Mouse (Mus musculus) left cerebral cortex, adult 18-20 months (tissue): ENCODE measurements around the gene Cdca4. TPM values are rescaled to one million over a fixed set of nuclear protein-coding genes. Genes with fewer than 3 reads are reported as not detected.
A peak's percentile ranks its signal among the peaks of the same experiment; 100 is the strongest.

Source experiments
- DNase-seq, 2 experiments: peaks; one replicate each; pipeline ENCODE4 v3.0.0; 2021 to 2022; ENCODE audit warnings: low spot score in 2 of 2, mixed read lengths in 1 of 2
- total RNA-seq, 2 experiments: library from RNA; stranded (reverse); gene quantifications; 2 replicates each; pipeline ENCODE4 v1.2.3; 2021

Gene Cdca4
- total RNA-seq, 2 experiments from 2014 or later: 10.8 to 12.9 TPM

DNA sequence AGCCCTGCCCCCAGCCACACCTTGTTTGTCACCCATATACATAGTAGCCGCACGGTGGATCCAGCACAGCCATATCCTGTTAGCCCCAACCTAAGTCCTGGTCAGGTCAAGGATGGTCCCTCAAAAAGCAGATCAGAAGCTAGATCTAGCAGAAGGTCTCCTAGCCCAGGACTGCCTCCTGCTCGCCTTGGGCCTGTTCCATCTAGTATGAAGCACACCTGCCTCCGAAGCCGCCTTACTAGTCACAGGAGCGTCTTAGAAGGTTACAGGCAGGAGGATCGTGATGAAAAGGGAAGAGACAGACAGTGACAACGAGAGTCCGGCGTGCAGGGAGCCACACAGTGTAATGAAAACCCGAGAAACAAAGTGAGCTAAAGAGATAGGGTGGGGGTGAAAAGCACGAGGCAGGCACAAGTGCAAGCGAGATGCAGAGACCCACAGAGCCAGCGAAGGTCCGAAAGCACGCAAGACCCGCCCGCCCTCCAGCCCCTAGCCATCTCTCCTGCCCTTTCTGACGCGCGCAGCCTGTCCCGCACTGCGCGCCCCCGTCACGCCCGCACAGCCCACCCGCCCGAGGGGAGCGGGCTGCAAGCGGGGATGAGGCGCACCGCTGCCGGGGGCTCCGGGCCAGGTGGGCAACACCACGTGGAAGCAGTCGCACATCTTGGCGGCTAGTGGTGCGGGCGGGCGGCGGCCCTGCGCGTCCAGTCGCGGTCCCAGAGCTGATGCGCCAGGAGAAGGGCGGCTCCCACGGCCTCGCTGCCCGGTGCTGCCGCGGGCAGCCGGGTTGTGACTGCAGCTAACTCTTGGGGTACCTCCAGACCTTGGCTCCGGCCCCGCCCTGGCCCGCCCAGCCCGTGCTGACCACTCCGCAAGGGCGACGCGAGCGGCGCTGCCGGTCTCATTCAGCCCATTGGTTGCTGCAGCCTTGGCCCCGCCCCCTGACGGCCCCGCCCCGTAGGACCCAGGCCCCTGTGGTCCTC is 27.1 kb downstream of the Cdca4 start, which contains the start of gene Ahnak2:
TSS of gene Ahnak2 (minus strand) at position 794 of the 983 bp plus-strand sequence.
- DNase-seq: no peak

DNA sequence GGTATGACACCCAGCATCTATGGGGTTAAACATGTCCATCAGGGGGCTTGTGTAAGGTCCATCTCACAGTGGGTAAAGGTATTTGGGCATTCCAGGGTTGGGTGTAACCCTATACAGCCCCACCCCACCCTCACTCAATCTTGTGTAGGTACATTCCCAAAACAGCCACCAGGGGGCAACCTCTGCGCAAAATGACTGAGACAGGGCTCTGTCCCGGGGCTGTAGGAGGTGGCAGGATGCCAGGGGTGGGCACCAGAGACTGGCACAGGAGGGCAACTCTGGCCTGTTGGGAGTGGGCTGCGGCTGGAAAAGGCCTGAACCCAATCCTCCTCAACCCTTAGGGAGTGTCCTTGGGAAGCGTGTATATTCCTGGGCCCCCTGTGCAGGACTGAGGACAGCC is 28.7 kb downstream of the Cdca4 start:
- peak; percentile 57 to 74 for DNase-seq

DNA sequence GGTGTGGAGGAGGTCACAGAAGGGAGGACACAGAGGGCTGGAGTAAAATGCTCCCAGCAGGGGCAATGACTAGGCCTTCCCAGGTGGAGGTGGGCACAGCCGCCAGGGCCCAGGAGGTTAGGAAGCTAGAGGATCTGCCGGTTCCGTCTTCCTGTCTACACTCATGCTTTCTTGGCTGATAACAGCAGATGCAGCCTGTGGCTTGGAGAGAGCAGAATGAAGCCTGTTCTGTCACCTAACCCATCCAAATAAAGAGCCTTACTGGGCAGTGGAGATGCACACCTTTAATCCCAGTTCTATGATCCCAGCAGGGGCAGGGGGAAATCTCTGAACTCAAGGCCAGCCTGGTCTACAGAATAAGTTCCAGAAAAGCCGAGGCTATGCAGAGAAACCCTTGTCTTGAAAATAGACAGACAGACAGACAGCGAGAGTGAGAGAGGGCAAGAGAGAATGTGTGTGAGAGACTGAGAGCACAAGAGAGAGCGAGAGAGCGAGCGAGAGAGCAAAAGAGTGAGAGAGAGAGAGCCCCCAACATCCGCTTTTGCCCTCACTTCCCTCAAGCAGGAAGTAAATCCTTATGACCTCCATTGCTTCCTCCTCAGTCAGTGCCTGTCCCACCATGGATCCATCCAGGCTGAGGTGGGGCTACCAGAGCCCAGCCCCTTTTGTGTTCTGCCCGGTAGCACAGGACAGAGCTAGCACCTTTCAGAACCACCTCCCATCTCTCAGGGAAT is 29.8 kb downstream of the Cdca4 start:
- DNase-seq: no peak

- DNase-seq: no peak
Observed at GRCm38 (mm10) chr12:112798716-112799115, 30.5 kb downstream of the Cdca4 start.

DNA sequence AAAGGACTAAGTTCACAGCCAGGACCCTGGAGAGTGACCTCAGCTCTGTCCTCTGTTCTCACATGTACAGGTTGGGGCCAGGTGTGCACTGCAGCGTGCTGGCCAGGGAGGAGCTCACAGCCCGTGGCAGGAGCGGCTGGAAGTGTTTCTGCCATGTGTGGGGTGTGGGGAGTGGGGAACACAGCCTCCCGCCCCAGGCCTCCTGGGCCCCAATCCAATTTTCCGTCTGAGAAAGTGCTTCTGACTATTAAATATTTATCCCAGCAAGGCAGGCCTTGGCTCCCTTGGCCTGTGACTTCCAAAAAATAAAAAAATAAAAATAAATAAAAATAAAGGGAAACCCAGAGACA is 30.9 kb downstream of the Cdca4 start:
- DNase-seq: no peak

DNA sequence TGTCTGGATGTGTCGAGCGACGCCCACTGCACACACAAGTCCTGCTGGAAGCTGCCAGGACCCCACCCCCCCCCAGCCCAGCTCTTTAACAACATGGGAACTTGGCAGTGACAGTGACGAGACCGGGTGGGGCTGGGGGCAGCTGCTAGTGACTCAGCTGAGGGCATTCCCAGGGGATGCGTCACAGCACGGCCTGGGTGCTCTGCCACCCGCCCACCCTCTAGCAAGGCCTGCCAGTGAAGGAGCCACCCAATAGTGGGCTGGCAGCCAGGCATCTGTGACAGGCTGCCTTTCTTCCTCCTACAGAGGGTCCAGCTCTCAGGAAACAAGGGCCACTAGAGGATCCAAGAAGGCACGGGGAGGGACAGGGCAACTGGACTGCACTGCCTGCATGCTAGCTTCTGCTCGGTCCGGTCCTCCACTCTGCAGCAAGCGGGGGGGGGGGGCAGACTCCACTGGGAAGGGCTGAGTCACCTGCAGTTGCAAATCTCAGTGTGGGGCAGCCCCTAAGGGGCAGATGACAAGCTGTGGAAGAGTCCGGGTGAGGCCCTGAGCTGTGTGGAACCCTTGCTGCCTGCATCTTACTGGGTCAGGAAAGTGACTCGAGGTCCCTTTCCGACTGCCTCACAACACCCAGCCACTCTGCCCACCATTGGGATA is 31.4 kb downstream of the Cdca4 start:
- peak; percentile 63 to 79 for DNase-seq

- DNase-seq: no peak
Observed at GRCm38 (mm10) chr12:112796551-112797510, 32.4 kb downstream of the Cdca4 start.

GRCm38 (mm10) chr12:112795466-112796104 is 33.6 kb downstream of the Cdca4 start:
- no peak for DNase-seq

DNA sequence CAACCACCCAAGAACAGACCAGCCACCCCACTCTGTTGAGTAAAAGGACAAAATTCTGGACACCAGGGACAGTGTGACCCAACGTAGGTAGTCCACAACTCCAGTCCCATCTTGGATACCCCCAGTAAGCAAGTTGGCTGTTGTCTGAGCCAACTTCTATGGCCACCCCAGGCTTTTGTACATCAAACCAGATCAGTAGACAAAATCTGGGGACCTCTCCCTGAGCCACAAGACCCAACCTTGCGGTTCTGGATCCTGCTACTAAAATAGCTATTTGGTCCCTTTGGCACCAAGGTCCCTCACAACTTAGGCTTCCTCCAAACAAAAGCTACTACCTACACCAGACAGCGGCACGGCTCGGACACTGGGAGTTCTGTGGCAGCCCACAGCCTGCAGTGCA is 34.2 kb downstream of the Cdca4 start:
- DNase-seq: no peak

DNA sequence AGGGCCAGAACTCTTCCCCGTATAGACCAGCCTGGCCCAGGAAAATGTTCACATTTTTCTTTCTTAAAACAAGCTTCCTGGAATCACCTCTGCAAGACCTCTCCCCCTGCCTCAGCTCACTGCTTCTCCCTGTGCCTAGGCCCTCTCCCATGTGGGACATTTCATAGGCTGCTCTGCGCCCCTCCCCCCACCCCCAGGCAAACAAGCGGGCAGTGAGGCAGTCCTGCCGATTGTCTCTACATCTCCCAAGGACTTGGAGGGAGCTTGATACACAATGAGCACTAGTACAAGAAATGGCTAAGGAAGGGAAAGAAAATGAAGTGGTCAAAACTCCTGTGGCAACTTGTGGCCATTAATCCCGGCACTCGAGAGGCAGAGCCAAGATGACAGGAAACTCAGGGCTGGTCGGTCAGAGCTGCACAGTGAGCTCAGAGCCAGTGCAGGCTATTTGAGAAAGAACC is 34.8 kb downstream of the Cdca4 start:
- no peak for DNase-seq

GRCm38 (mm10) chr12:112793601-112794355 is 35.4 kb downstream of the Cdca4 start:
- DNase-seq: no peak

DNA sequence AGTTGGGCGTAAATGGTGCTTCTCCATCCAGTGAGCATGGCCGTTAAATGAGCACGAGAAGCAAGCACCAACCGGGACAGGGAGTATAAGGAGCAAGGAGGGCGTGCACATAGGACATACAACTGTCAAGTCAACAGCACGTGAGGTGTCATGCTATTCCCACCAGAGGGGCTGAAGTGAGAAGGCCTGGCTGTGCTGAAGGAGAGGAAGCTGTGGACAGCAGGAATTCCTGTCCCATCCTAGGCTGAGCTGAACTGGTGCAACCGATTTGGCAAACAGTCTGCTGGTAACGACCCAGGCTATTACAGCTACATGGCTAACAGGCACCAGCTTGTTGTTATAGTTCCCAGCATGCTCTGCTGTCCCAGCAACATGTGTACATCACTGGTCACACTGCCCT is 38.2 kb downstream of the Cdca4 start:
- no peak for DNase-seq

DNA sequence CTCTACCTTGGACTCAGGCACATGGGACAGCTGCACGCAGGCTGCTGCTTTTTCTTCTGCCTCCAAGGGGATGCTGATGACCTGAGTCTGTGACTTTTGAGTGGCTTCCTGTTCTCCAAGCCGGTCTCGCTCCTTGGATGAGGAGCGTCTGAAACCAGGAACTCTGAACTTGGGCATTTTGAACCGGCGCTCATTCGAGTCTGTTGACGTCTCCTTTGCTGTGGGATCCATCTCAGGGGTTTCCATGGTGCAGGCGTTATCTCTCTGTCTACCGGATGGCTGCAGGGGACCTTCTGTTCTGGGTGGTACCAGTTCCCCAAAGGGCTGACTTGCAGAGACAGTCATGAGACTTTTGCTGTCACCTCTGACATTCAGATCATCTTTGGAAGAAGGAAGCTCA is 54.7 kb downstream of the Cdca4 start:
- DNase-seq: no peak

- DNase-seq: no peak
Observed at GRCm38 (mm10) chr12:112774026-112774425, 55.2 kb downstream of the Cdca4 start.

DNA sequence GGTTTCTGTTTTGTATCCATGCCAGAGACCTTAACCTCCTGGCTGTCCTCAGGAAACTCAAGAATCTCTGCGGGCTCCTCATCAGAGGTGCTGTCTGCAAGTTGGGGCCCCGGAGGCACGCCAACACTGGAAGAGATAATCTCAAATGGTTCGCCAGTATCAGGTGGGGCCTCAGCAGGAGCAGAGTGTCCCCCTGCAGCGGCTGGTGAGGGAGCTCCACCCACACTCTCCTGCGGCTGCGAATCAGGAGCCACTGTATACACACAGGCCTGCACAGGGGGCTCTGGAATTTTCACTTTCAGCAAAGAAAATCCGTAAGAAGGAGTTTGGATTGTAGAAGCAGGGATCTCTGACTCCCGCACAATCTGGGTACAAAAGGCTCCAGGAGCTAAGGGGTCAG is 55.9 kb downstream of the Cdca4 start:
- no peak for DNase-seq

GRCm38 (mm10) chr12:112772306-112772705 is 56.9 kb downstream of the Cdca4 start:
- no peak for DNase-seq

DNA sequence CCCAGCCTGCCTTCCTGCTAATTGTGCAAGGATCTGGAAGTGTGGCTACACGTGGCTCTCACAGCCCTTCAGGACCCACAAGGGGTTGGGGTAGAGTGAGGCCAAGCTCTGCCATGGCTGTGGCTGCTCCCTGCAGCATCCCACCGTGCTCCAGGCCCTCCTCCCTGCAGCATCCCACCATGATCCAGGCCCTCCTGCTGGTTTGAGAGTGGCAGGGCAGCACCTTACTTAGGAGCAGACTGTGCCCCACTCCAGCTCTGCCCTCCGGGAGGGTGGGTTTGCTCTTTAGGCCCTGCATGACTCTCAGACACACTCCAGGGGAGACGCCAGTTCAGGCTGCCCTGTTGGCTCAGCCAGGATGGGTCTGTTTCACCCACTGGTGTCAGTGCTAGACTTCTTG is 58.8 kb downstream of the Cdca4 start:
- no peak for DNase-seq
